Mouse (Mus musculus) embryonic facial prominence, embryonic 13.5 days (tissue): Measurements from ENCODE around the gene Fndc11. TPM values are rescaled to one million over a fixed set of nuclear protein-coding genes. Genes with fewer than 3 reads are reported as not detected.
A peak's percentile ranks its signal among the peaks of the same experiment; 100 is the strongest.
"Not testable (repeated sequence)": the region's sequence is repeated elsewhere in the genome, so short reads cannot be mapped to it uniquely, and the experiment has no call there.

ENCODE experiments used
- ATAC-seq: fragments of 200-750 bp; cut with Nextera tagmentation; 2 replicates; pipeline ENCODE4 v1.8.0; 2017; ENCODE audit warnings: low read depth; ENCODE audit not compliant: insufficient number of reproducible peaks, insufficient read depth, low FRiP score, low TSS enrichment
- H3K27ac ChIP-seq: fragments of 300-500 bp; sonication (generic); 2 replicates; pipeline ENCODE4 v1.5.1; 2015; ENCODE audit warnings: moderate library complexity, mild to moderate bottlenecking, inconsistent platforms
- H3K27me3 ChIP-seq: fragments of 300-500 bp; sonication (generic); 2 replicates; pipeline ENCODE4 v1.6.1; 2015; ENCODE audit warnings: mild to moderate bottlenecking, inconsistent platforms
- H3K36me3 ChIP-seq: fragments of 300-500 bp; sonication (generic); 2 replicates; pipeline ENCODE4 v1.6.1; 2015; ENCODE audit warnings: mild to moderate bottlenecking, inconsistent platforms
- H3K4me1 ChIP-seq: fragments of 300-500 bp; sonication (generic); 2 replicates; pipeline ENCODE4 v1.6.1; 2015; ENCODE audit warnings: inconsistent platforms
- H3K4me2 ChIP-seq: fragments of 300-500 bp; sonication (generic); 2 replicates; pipeline ENCODE4 v1.6.1; 2015; ENCODE audit warnings: moderate library complexity, mild to moderate bottlenecking, inconsistent platforms
- H3K4me3 ChIP-seq: fragments of 300-500 bp; sonication (generic); 2 replicates; pipeline ENCODE4 v1.5.1; 2015; ENCODE audit warnings: mild to moderate bottlenecking, inconsistent platforms
- H3K9ac ChIP-seq: fragments of 300-500 bp; sonication (generic); 2 replicates; pipeline ENCODE4 v1.6.1; 2015; ENCODE audit warnings: mild to moderate bottlenecking, inconsistent platforms
- H3K9me3 ChIP-seq: fragments of 300-500 bp; sonication (generic); 2 replicates; pipeline ENCODE4 v1.6.1; 2016; ENCODE audit warnings: inconsistent platforms
- WGBS: fragments of 180-500 bp; shearing (Covaris S2); methylation state at CpG from one replicate; pipeline ENCODE4 v1.1.7; 2015; ENCODE audit warnings: mixed read lengths; 5-methylcytosine and 5-hydroxymethylcytosine counted together
- polyA plus RNA-seq: library from polyadenylated mRNA; unstranded; fragments of >200 nt; fragmentation: Nextera tagmentation; extraction: Ambion mirVana; gene quantifications from 2 replicates; pipeline ENCODE4 v1.2.1, GENCODE M21; 2015

Fndc11 gene
- polyA plus RNA-seq, result not detected in 2 replicates

- Histone ChIP-seq H3K27ac (peak within 1 kb of the TSS; percentile 18; the same call in 1 of the 2 replicates), H3K4me1 (peaks cover 16% of the 10 kb centered on the region), H3K36me3 (no peaks in the 10 kb centered on the region), H3K4me2 (peak within 1 kb of the TSS; percentile 61), H3K9ac (peak within 1 kb of the TSS; percentile 41), H3K4me3 (peak within 1 kb of the TSS; percentile 30), H3K9me3 (no peaks in the 10 kb centered on the region), H3K27me3 (0 out of 2 replicates have a peak, but pooled peaks cover 8% of the 10 kb centered on the region)
- peak; percentile 80 for ATAC-seq
- WGBS, result 2% methylated on average over 25 of the region's 25 CpGs
Measured at GRCm38 (mm10) chr2:181219538-181220216, at the start of gene Fndc11. Gene Fndc11 (plus strand): TSS chr2:181220013.

- Histone ChIP-seq H3K36me3 (no peaks in the 10 kb centered on the region), H3K4me2 (no peak overlapping the region), H3K9ac (no peak overlapping the region), H3K9me3 (no peaks in the 10 kb centered on the region), H3K27ac (no peak overlapping the region), H3K4me3 (no peak overlapping the region), H3K4me1 (no peaks in the 10 kb centered on the region), H3K27me3 (0 out of 2 replicates have a peak, but pooled peaks cover 4% of the 10 kb centered on the region)
- no peak for ATAC-seq
- 84% methylated on average over 3 of the region's 3 CpGs for WGBS
Measured at GRCm38 (mm10) chr2:181174646-181175045, 45.2 kb upstream of the Fndc11 start.

- H3K4me1 ChIP-seq, result no peaks in the 10 kb centered on the region
- no peak for ATAC-seq
- WGBS, result 73% methylated on average over 3 of the region's 3 CpGs
Measured at GRCm38 (mm10) chr2:181178015-181178414, 41.8 kb upstream of the Fndc11 start.

GRCm38 (mm10) chr2:181178471-181178870 is 41.3 kb upstream of the Fndc11 start:
- Histone ChIP-seq H3K36me3 (no peaks in the 10 kb centered on the region), H3K4me3 (no peak overlapping the region), H3K9me3 (no peaks in the 10 kb centered on the region), H3K4me2 (no peak overlapping the region), H3K9ac (no peak overlapping the region), H3K27me3 (0 out of 2 replicates have a peak, but pooled peaks cover 4% of the 10 kb centered on the region), H3K4me1 (no peaks in the 10 kb centered on the region), H3K27ac (no peak overlapping the region)
- WGBS, result 84% methylated on average over 5 of the region's 5 CpGs
- no peak for ATAC-seq

More at GRCm38 (mm10) chr2:181178015-181178414, 41.8 kb upstream of the Fndc11 start:
- Histone ChIP-seq H3K9me3 (no peaks in the 10 kb centered on the region), H3K27ac (no peak overlapping the region), H3K4me3 (no peak overlapping the region), H3K9ac (no peak overlapping the region), H3K36me3 (no peaks in the 10 kb centered on the region), H3K4me2 (no peak overlapping the region), H3K27me3 (0 out of 2 replicates have a peak, but pooled peaks cover 4% of the 10 kb centered on the region)

- Histone ChIP-seq H3K9me3 (no peaks in the 10 kb centered on the region), H3K9ac (no peak overlapping the region), H3K27me3 (0 out of 2 replicates have a peak, but pooled peaks cover 4% of the 10 kb centered on the region), H3K36me3 (no peaks in the 10 kb centered on the region), H3K4me3 (no peak overlapping the region), H3K27ac (no peak overlapping the region), H3K4me2 (no peak overlapping the region), H3K4me1 (no peaks in the 10 kb centered on the region)
- 83% methylated on average over 6 of the region's 6 CpGs for WGBS
- ATAC-seq, result no peak
Measured at GRCm38 (mm10) chr2:181180898-181181297, 38.9 kb upstream of the Fndc11 start.

GRCm38 (mm10) chr2:181186635-181187034 is 33.2 kb upstream of the Fndc11 start:
- Histone ChIP-seq H3K27me3 (no peaks in the 10 kb centered on the region), H3K9me3 (no peaks in the 10 kb centered on the region), H3K4me1 (peaks cover 9% of the 10 kb centered on the region), H3K4me2 (peak overlapping the region; percentile 75), H3K9ac (peak overlapping the region; percentile 96), H3K27ac (peak overlapping the region; percentile 96), H3K4me3 (peak overlapping the region; percentile 73), H3K36me3 (peaks cover 9% of the 10 kb centered on the region)
- 0% methylated on average over 14 of the region's 14 CpGs for WGBS
- ATAC-seq, result peak; percentile 75

- peak; percentile 95 for ATAC-seq
- under 1% methylated on average over 64 of the region's 64 CpGs for WGBS
- Histone ChIP-seq H3K9me3 (no peaks in the 10 kb centered on the region), H3K4me2 (peak within 1 kb of the TSS; percentile 75), H3K27ac (peak within 1 kb of the TSS; percentile 96), H3K36me3 (peaks cover 9% of the 10 kb centered on the region), H3K9ac (peak within 1 kb of the TSS; percentile 96), H3K4me1 (peaks cover 9% of the 10 kb centered on the region), H3K27me3 (no peaks in the 10 kb centered on the region), H3K4me3 (peak within 1 kb of the TSS; percentile 73)
Measured at GRCm38 (mm10) chr2:181187121-181188000, 32.5 kb upstream of the Fndc11 start, which contains the start of gene Ppdpf. Gene Ppdpf (plus strand): TSS chr2:181187247.

- H3K9me3 ChIP-seq, result no peaks in the 10 kb centered on the region
- no peaks in the 10 kb centered on the region for H3K27me3 ChIP-seq
- WGBS, result 14% methylated on average over 2 of the region's 2 CpGs
- peak overlapping the region; percentile 75 for H3K4me2 ChIP-seq
- no peak for ATAC-seq
- peaks cover 9% of the 10 kb centered on the region for H3K36me3 ChIP-seq
- peaks cover 9% of the 10 kb centered on the region for H3K4me1 ChIP-seq
- peak overlapping the region; percentile 73 for H3K4me3 ChIP-seq
- H3K27ac ChIP-seq, result no peak overlapping the region
- H3K9ac ChIP-seq, result no peak overlapping the region
Measured at GRCm38 (mm10) chr2:181188681-181189080, 31.1 kb upstream of the Fndc11 start.

GRCm38 (mm10) chr2:181189321-181189720 is 30.5 kb upstream of the Fndc11 start:
- H3K4me3 ChIP-seq, result no peak overlapping the region
- no peak for ATAC-seq
- H3K4me1 ChIP-seq, result peaks cover 9% of the 10 kb centered on the region
- H3K27me3 ChIP-seq, result no peaks in the 10 kb centered on the region
- H3K9me3 ChIP-seq, result no peaks in the 10 kb centered on the region
- H3K4me2 ChIP-seq, result no peak overlapping the region
- no peak overlapping the region for H3K9ac ChIP-seq
- WGBS, result 96% methylated on average over 1 of the region's 1 CpGs
- H3K27ac ChIP-seq, result no peak overlapping the region
- peaks cover 9% of the 10 kb centered on the region for H3K36me3 ChIP-seq

- H3K4me1 ChIP-seq, H3K27ac ChIP-seq, H3K9me3 ChIP-seq, H3K27me3 ChIP-seq, H3K36me3 ChIP-seq, H3K9ac ChIP-seq, H3K4me3 ChIP-seq, ATAC-seq, H3K4me2 ChIP-seq: not testable (repeated sequence)
- WGBS, result 67% methylated on average over 4 of the region's 4 CpGs
Measured at GRCm38 (mm10) chr2:181191385-181191784, 28.4 kb upstream of the Fndc11 start.

GRCm38 (mm10) chr2:181191936-181192335 is 27.9 kb upstream of the Fndc11 start:
- no peak overlapping the region for H3K4me3 ChIP-seq
- ATAC-seq, result no peak
- H3K9me3 ChIP-seq, result no peaks in the 10 kb centered on the region
- no peak overlapping the region for H3K9ac ChIP-seq
- H3K36me3 ChIP-seq, result peaks cover 9% of the 10 kb centered on the region
- H3K4me1 ChIP-seq, result peaks cover 9% of the 10 kb centered on the region
- WGBS, result 59% methylated on average over 4 of the region's 4 CpGs
- H3K4me2 ChIP-seq, result no peak overlapping the region
- no peaks in the 10 kb centered on the region for H3K27me3 ChIP-seq
- H3K27ac ChIP-seq, result no peak overlapping the region
